Mouse (Mus musculus): Measurements from ENCODE around the gene Fez1. TPM values are rescaled to one million over a fixed set of nuclear protein-coding genes. Genes with fewer than 3 reads are reported as not detected.

Fez1 gene
- 1 to 10 TPM; 2.0 to 2.1 TPM for total RNA-seq (2021)

GRCm38 (mm10) chr9:36821644-36822000 lies at the start of gene Fez1:
Fez1 (plus strand) TSS chr9:36821864.
- intact Hi-C loops (cut with DNase I), result no loop called here
- peak in 1 of 2 experiments; percentile 9 for DNase-seq

GRCm38 (mm10) chr9:36783921-36784320 lies 37.7 kb upstream of the Fez1 start:
- intact Hi-C loops (cut with DNase I), result no loop called here
- no peak for DNase-seq

GRCm38 (mm10) chr9:36792191-36792590 lies 29.5 kb upstream of the Fez1 start:
- DNase-seq, result no peak
- intact Hi-C loops (cut with DNase I), result no loop called here

- DNase-seq, result no peak
- intact Hi-C loops (cut with DNase I), result no loop called here
These were observed 27.2 kb upstream of the Fez1 start for GRCm38 (mm10) chr9:36794487-36794886.

GRCm38 (mm10) chr9:36795556-36795955 lies 26.1 kb upstream of the Fez1 start:
- intact Hi-C loops (cut with DNase I), result no loop called here
- peak in 1 of 2 experiments; percentile 9 for DNase-seq

- no peak for DNase-seq
- intact Hi-C loops (cut with DNase I), result no loop called here
These were observed 25.4 kb upstream of the Fez1 start for GRCm38 (mm10) chr9:36796224-36796623.

- intact Hi-C loops (cut with DNase I), result loop anchor here (1.0 kb wide), 1 partner anchor 29 kb away; no protein-coding TSS in a partner anchor
- DNase-seq, result peak; percentile 96
These were observed 24.7 kb upstream of the Fez1 start, which contains the start of gene Ei24 for GRCm38 (mm10) chr9:36796781-36797555. Ei24 (minus strand) TSS chr9:36797393.

- intact Hi-C loops (cut with DNase I), result no loop called here
- DNase-seq, result no peak
These were observed 19.7 kb upstream of the Fez1 start for GRCm38 (mm10) chr9:36801961-36802360.

- intact Hi-C loops (cut with DNase I), result no loop called here
- DNase-seq, result no peak
These were observed 18.7 kb upstream of the Fez1 start for GRCm38 (mm10) chr9:36802951-36803350.

- no peak for DNase-seq
- intact Hi-C loops (cut with DNase I), result no loop called here
These were observed 18.3 kb upstream of the Fez1 start for GRCm38 (mm10) chr9:36803386-36803785.

GRCm38 (mm10) chr9:36803926-36804325 lies 17.7 kb upstream of the Fez1 start:
- intact Hi-C loops (cut with DNase I), result no loop called here
- DNase-seq, result no peak

- no peak for DNase-seq
- intact Hi-C loops (cut with DNase I), result no loop called here
These were observed 16.2 kb upstream of the Fez1 start for GRCm38 (mm10) chr9:36805256-36805975.

- no peak for DNase-seq
- intact Hi-C loops (cut with DNase I), result no loop called here
These were observed 13.4 kb upstream of the Fez1 start for GRCm38 (mm10) chr9:36808126-36808785.

- intact Hi-C loops (cut with DNase I), result no loop called here
- DNase-seq, result no peak
These were observed 7.2 kb upstream of the Fez1 start for GRCm38 (mm10) chr9:36814486-36814885.

GRCm38 (mm10) chr9:36818905-36819304 lies 2.8 kb upstream of the Fez1 start:
- intact Hi-C loops (cut with DNase I), result loop anchor here (5.0 kb wide), 1 partner anchor 68 kb away; no protein-coding TSS in a partner anchor
- peak in 1 of 2 experiments; percentile 3 for DNase-seq

- intact Hi-C loops (cut with DNase I), result no loop called here
- DNase-seq, result no peak
These were observed 558 bp upstream of the Fez1 start for GRCm38 (mm10) chr9:36820969-36821643.

GRCm38 (mm10) chr9:36822024-36822423 lies 360 bp downstream of the Fez1 start:
- DNase-seq, result no peak
- intact Hi-C loops (cut with DNase I), result no loop called here

GRCm38 (mm10) chr9:36826612-36827363 lies 5.1 kb downstream of the Fez1 start:
- DNase-seq, result no peak
- intact Hi-C loops (cut with DNase I), result no loop called here

GRCm38 (mm10) chr9:36831401-36831800 lies 9.7 kb downstream of the Fez1 start:
- intact Hi-C loops (cut with DNase I), result no loop called here
- no peak for DNase-seq

GRCm38 (mm10) chr9:36832529-36832928 lies 10.9 kb downstream of the Fez1 start:
- peak; percentile 52 to 68 for DNase-seq
- intact Hi-C loops (cut with DNase I), result no loop called here
